Mouse (Mus musculus) heart, embryonic 14.5 days (tissue): ENCODE measurements around the gene E2f4. TPM values are rescaled to one million over a fixed set of nuclear protein-coding genes. Genes with fewer than 3 reads are reported as not detected.
A peak's percentile ranks its signal among the peaks of the same experiment; 100 is the strongest.

Experiments
- ATAC-seq: fragments of 200-750 bp; cut with Nextera tagmentation; 2 replicates; pipeline ENCODE4 v1.8.0; 2017; ENCODE audit warnings: low read depth, moderate TSS enrichment; ENCODE audit not compliant: insufficient number of reproducible peaks, insufficient read depth, low FRiP score
- H3K27ac ChIP-seq, 2 experiments: fragments of 200-500 bp in 1 of 2; fragments of 300-500 bp in 1 of 2; sonication (generic) in 1 of 2; replicated peaks in 1 of 2; 2 replicates each; pipeline ENCODE4 v1.5.1; 2012 to 2014; ENCODE audit warnings: low read depth in 2 of 2, low read length in 2 of 2, control low read depth in 1 of 2, mild to moderate bottlenecking in 1 of 2, mixed read lengths in 1 of 2; ENCODE audit not compliant: control insufficient read depth in 1 of 2, insufficient read depth in 1 of 2
- H3K27me3 ChIP-seq: fragments of 300-500 bp; sonication (generic); 2 replicates; pipeline ENCODE4 v1.6.1; 2014; ENCODE audit warnings: mild to moderate bottlenecking, low read length, control low read depth; ENCODE audit not compliant: control insufficient read depth, insufficient read depth
- H3K36me3 ChIP-seq: fragments of 300-500 bp; sonication (generic); 2 replicates; pipeline ENCODE4 v1.6.1; 2014; ENCODE audit warnings: mild to moderate bottlenecking, control low read depth, low read length, mixed read lengths; ENCODE audit not compliant: control insufficient read depth, insufficient read depth
- H3K4me1 ChIP-seq, 2 experiments: fragments of 200-500 bp in 1 of 2; fragments of 300-500 bp in 1 of 2; sonication (generic) in 1 of 2; 2 replicates each; pipeline ENCODE4 v1.6.1; 2012 to 2014; ENCODE audit warnings: low read length in 2 of 2, control low read depth in 1 of 2, mixed read lengths in 1 of 2; ENCODE audit not compliant: control insufficient read depth in 2 of 2, insufficient read depth in 2 of 2
- H3K4me2 ChIP-seq: fragments of 300-500 bp; sonication (generic); 2 replicates; pipeline ENCODE4 v1.6.1; 2014; ENCODE audit warnings: mild to moderate bottlenecking, low read length
- H3K4me3 ChIP-seq, 2 experiments: fragments of 200-500 bp in 1 of 2; fragments of 300-500 bp in 1 of 2; sonication (generic) in 1 of 2; 2 replicates each; pipeline ENCODE4 v1.5.1; 2012 to 2014; ENCODE audit warnings: low read length in 2 of 2, mild to moderate bottlenecking in 2 of 2, control low read depth in 1 of 2, low read depth in 1 of 2, moderate library complexity in 1 of 2; ENCODE audit not compliant: control insufficient read depth in 1 of 2, insufficient read depth in 1 of 2
- H3K9ac ChIP-seq: fragments of 300-500 bp; sonication (generic); 2 replicates; pipeline ENCODE4 v1.6.1; 2014; ENCODE audit warnings: mild to moderate bottlenecking, low read length
- H3K9me3 ChIP-seq: fragments of 300-500 bp; sonication (generic); 2 replicates; pipeline ENCODE4 v1.6.1; 2016; ENCODE audit warnings: low read length, control low read depth; ENCODE audit not compliant: control insufficient read depth
- WGBS: fragments of 180-500 bp; shearing (Covaris S2); extraction: QIAGEN DNeasy Blood & Tissue Kit; methylation state at CpG from one replicate; pipeline ENCODE4 v1.1.7; 2014; 5-methylcytosine and 5-hydroxymethylcytosine counted together
- polyA plus RNA-seq: library from polyadenylated mRNA; unstranded; fragments of >200 nt; fragmentation: Nextera tagmentation; extraction: Ambion mirVana; gene quantifications from 2 replicates; pipeline ENCODE4 v1.2.1, GENCODE M21; 2014

The E2f4 gene
- polyA plus RNA-seq, 1 experiment from 2014 or later, result 51.3 TPM

- Histone ChIP-seq H3K4me3 (no peak overlapping the region), H3K27ac (no peak overlapping the region), H3K27me3 (peaks cover 32% of the 10 kb centered on the region), H3K4me1 (peaks cover 14 to 31% of the 10 kb centered on the region in 2 experiments), H3K36me3 (no peaks in the 10 kb centered on the region), H3K9me3 (0 out of 2 replicates have a peak, but pooled peaks cover 3% of the 10 kb centered on the region), H3K9ac (no peak overlapping the region), H3K4me2 (no peak overlapping the region)
- ATAC-seq, result no peak
- 63% methylated on average over 7 of the region's 7 CpGs for WGBS
These were observed 39.9 kb upstream of the E2f4 start for GRCm38 (mm10) chr8:105257318-105258114.

GRCm38 (mm10) chr8:105258911-105259720, 38.3 kb upstream of the E2f4 start:
- H3K9ac ChIP-seq, result peak overlapping the region; percentile 45; the same call in 1 of the 2 replicates
- H3K36me3 ChIP-seq, result no peaks in the 10 kb centered on the region
- H3K9me3 ChIP-seq, result 0 out of 2 replicates have a peak, but pooled peaks cover 3% of the 10 kb centered on the region
- no peak overlapping the region for H3K27ac ChIP-seq
- WGBS, result 4% methylated on average over 55 of the region's 55 CpGs
- peak overlapping the region; percentile 92 for H3K4me2 ChIP-seq
- H3K27me3 ChIP-seq, result peaks cover 32% of the 10 kb centered on the region
- H3K4me1 ChIP-seq, result peaks cover 8 to 28% of the 10 kb centered on the region in 2 experiments
- 0 out of 2 replicates have a peak, but pooled peaks have one; percentile 4 for ATAC-seq
- H3K4me3 ChIP-seq, result peak overlapping the region; percentile 27 to 40

GRCm38 (mm10) chr8:105259721-105260320, 37.6 kb upstream of the E2f4 start:
- Histone ChIP-seq H3K27me3 (peaks cover 32% of the 10 kb centered on the region), H3K9me3 (0 out of 2 replicates have a peak, but pooled peaks cover 3% of the 10 kb centered on the region), H3K9ac (peak overlapping the region; percentile 45; the same call in 1 of the 2 replicates), H3K4me1 (peaks cover 6 to 26% of the 10 kb centered on the region in 2 experiments), H3K36me3 (no peaks in the 10 kb centered on the region), H3K4me2 (peak overlapping the region; percentile 92), H3K4me3 (peak overlapping the region; percentile 27 to 40), H3K27ac (no peak overlapping the region)
- peak; percentile 11; the same call in 1 of the 2 replicates for ATAC-seq
- WGBS, result 4% methylated on average over 30 of the region's 30 CpGs

- H3K27ac ChIP-seq, result no peak overlapping the region
- WGBS, result 65% methylated on average over 7 of the region's 7 CpGs
- 0 out of 2 replicates have a peak, but pooled peaks cover 3% of the 10 kb centered on the region for H3K9me3 ChIP-seq
- ATAC-seq, result no peak
- no peak overlapping the region for H3K4me3 ChIP-seq
- peaks cover 2 to 27% of the 10 kb centered on the region in 2 experiments; a peak in 3 of 4 replicates for H3K4me1 ChIP-seq
- no peak overlapping the region for H3K4me2 ChIP-seq
- H3K36me3 ChIP-seq, result no peaks in the 10 kb centered on the region
- H3K27me3 ChIP-seq, result peaks cover 29% of the 10 kb centered on the region
- no peak overlapping the region for H3K9ac ChIP-seq
These were observed 36.9 kb upstream of the E2f4 start for GRCm38 (mm10) chr8:105260371-105261099.

GRCm38 (mm10) chr8:105261326-105261980, 36.0 kb upstream of the E2f4 start:
- no peak overlapping the region for H3K27ac ChIP-seq
- H3K27me3 ChIP-seq, result peaks cover 30% of the 10 kb centered on the region
- ATAC-seq, result no peak
- H3K4me3 ChIP-seq, result no peak overlapping the region
- H3K9ac ChIP-seq, result no peak overlapping the region
- WGBS, result 79% methylated on average over 12 of the region's 12 CpGs
- H3K4me1 ChIP-seq, result peaks cover 2 to 27% of the 10 kb centered on the region in 2 experiments; a peak in 3 of 4 replicates
- H3K4me2 ChIP-seq, result no peak overlapping the region
- no peaks in the 10 kb centered on the region for H3K36me3 ChIP-seq
- 0 out of 2 replicates have a peak, but pooled peaks cover 3% of the 10 kb centered on the region for H3K9me3 ChIP-seq

GRCm38 (mm10) chr8:105263244-105263912, 34.1 kb upstream of the E2f4 start:
- no peak for ATAC-seq
- Histone ChIP-seq H3K9ac (no peak overlapping the region), H3K27ac (no peak overlapping the region), H3K4me3 (peak overlapping the region in 1 of 2 experiments; percentile 59; a peak in 1 of 4 replicates), H3K36me3 (no peaks in the 10 kb centered on the region), H3K27me3 (peaks cover 38% of the 10 kb centered on the region), H3K9me3 (0 out of 2 replicates have a peak, but pooled peaks cover 3% of the 10 kb centered on the region), H3K4me1 (peaks cover 4 to 31% of the 10 kb centered on the region in 2 experiments; a peak in 3 of 4 replicates), H3K4me2 (peak overlapping the region; percentile 95)
- 40% methylated on average over 16 of the region's 16 CpGs for WGBS
